Mouse (Mus musculus) testis, adult 2 months (tissue): ENCODE measurements around the gene Btbd35f20. TPM values are rescaled to one million over a fixed set of nuclear protein-coding genes. Genes with fewer than 3 reads are reported as not detected.
"Not testable (repeated sequence)": the region's sequence is repeated elsewhere in the genome, so short reads cannot be mapped to it uniquely, and the experiment has no call there.

Source experiments
- H3K27ac ChIP-seq: fragments of 200-500 bp; 2 replicates; pipeline ENCODE4 v1.5.1; 2012; ENCODE audit warnings: low read depth, low read length; ENCODE audit not compliant: control insufficient read depth, insufficient read depth
- H3K27me3 ChIP-seq: fragments of 200-500 bp; 2 replicates; pipeline ENCODE4 v1.6.1; 2012; ENCODE audit warnings: mild to moderate bottlenecking, low read length, moderate library complexity; ENCODE audit not compliant: control insufficient read depth, insufficient read depth
- H3K36me3 ChIP-seq: fragments of 200-500 bp; 2 replicates; pipeline ENCODE4 v1.6.1; 2012; ENCODE audit warnings: mild to moderate bottlenecking, low read length; ENCODE audit not compliant: control insufficient read depth, insufficient read depth
- H3K4me1 ChIP-seq: fragments of 200-500 bp; 2 replicates; pipeline ENCODE4 v1.6.1; 2012; ENCODE audit warnings: low read length; ENCODE audit not compliant: control insufficient read depth, insufficient read depth
- H3K4me3 ChIP-seq: fragments of 200-500 bp; 2 replicates; pipeline ENCODE4 v1.5.1; 2012; ENCODE audit warnings: low read depth, mild to moderate bottlenecking, low read length, moderate library complexity, mixed read lengths; ENCODE audit not compliant: control insufficient read depth
- polyA plus RNA-seq: library from polyadenylated mRNA; depleted of rRNA; stranded (reverse); fragments of >200 nt; gene quantifications from 2 replicates; pipeline ENCODE4 v1.2.3, GENCODE M21; 2012; rRNA removed

Btbd35f20 gene
- 0.20 TPM in 1 of 2 replicates, not detected in the other for polyA plus RNA-seq

DNA sequence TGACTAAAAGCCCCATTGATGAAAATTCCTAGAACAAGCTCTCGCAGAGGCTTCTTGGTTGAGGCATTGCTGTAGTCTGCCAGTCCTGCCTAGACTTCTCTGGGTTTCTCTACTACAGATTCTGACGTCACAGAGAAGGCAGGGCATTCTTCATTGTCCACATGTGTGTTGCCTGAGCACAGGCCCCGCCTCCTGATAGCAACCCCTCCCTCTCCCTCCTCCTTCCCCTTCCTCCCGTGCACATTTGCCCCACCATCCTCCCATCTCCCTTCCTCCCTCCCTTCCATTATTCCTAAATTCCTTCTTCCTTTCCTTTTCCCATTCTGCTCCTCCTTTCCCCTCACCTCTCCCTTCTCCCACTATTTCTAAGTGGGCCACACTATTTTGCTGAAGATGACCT is at the start of gene Btbd35f20:
Btbd35f20 (minus strand) TSS at position 101 of the 400 bp plus-strand sequence.
- not testable (repeated sequence) for H3K36me3 ChIP-seq, H3K27me3 ChIP-seq, H3K4me1 ChIP-seq, H3K4me3 ChIP-seq, H3K27ac ChIP-seq

Other genes starting within 250 kb of the Btbd35f20 start
- gene Btbd35f28, start 94.7 kb downstream of the Btbd35f20 start, polyA plus RNA-seq = 0.59 and 0.76 TPM in 2 replicates
- 0.10 and 0.46 TPM in 2 replicates for gene Btbd35f17, start 79.4 kb upstream of the Btbd35f20 start, polyA plus RNA-seq